Mouse (Mus musculus) telencephalon, adult 2 months (tissue): ENCODE measurements at regions not wholly inside any gene's neighbourhood (a gene's known extent, or its start where the extent isn't known, plus 50 kb on each side); places are given as distances from the start of the nearest gene placed in this dataset.

Source experiments
- DNase-seq: peaks from one replicate; pipeline ENCODE4 v3.0.0-alpha.2; 2011; ENCODE audit warnings: low read depth, low spot score

DNA sequence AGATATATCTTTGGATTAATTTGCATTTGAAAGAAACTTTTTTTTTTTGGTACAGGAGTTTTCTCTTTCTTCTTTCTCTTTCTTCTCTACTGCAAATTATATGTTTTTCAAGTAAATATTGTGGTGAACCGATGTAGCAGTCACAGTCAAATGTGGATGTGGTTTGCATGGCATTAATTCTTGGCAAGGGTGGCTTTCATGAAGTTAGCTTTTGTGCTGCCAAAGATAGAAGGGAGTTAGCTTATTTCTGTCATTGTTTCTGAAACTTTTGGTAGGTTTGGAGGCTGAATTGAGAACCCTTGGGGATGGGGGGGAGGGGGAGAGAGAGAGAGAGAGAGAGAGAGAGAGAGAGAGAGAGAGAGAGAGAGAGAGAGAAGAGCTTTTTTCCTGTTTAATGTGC lies 166.1 kb upstream of the Ubash3b start:
- no peak for DNase-seq

DNA sequence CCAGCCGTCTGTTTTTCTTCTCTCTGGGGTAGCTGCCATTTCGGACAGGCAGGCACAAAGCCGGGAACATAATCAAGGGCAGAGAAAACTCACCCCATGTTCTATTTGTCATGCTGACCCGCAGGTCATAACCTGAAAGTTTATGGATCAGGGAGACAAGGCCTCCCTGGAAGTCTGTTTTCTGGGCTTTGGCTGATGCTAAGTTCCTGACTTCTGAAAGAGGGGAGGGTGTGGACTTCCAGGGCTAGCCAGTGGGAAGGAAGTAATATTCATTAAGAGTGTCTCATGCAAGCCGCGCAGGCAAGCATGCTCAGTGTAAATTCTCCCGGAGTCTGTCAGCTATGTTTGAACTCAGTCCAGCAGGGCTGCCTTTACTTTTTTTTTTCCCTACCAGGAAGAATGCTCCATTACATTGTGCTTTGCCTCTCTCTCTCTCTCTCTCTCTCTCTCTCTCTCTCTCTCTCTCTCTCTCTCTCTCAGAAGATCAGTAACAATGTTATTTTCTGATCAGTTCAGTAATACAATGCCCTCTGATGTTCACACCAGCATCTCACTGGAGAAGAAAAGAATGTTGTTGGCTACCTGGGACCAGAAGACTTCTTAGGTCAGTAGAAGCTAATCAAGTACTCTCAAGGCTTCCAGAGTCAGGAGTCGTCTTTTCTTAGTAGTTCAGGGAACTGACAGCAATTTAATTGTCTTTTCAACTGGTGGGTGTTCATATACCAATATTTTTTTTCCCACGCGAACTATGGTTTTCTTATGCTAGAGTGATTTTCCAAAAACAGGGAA lies 165.5 kb upstream of the Ubash3b start:
- no peak for DNase-seq

DNA sequence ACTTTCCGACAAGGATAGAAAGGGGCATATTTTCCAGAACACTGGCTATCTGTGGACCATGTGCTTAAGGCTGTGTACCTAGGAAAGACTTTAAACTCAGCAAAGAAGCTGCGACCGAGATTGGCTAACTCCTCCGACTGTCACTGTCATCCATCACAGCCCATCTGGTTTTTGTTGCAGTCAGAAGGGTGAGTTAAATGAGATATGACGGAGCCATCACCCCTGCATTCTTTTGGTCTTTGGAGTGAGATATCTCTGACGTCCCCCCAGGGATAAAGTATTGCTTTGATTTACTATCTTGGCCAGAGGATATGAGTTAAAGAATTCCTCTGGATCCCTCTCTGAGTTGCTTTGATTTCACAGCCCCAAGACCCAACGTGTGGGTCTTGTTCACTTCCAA lies 160.0 kb upstream of the Ubash3b start:
- DNase-seq = no peak

DNA sequence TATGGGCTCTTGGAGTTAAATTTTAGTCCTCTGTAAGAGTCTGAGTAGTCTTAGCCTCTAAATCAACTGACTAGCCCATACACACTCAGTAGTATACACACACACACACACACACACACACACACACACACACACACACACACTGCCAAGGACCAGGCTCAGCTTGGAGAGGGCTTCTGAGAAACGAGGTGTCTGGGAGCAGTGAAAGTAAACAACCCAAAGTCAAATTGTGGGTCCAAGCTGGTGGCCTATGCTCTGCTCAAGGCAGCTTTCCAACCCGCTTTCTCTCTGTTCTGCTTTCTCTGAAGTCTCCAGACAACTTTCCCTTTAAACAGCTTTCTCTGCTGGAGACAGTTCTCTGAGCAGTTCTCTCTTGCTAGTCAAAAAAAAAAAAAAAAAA lies 157.6 kb upstream of the Ubash3b start:
- DNase-seq = no peak

DNA sequence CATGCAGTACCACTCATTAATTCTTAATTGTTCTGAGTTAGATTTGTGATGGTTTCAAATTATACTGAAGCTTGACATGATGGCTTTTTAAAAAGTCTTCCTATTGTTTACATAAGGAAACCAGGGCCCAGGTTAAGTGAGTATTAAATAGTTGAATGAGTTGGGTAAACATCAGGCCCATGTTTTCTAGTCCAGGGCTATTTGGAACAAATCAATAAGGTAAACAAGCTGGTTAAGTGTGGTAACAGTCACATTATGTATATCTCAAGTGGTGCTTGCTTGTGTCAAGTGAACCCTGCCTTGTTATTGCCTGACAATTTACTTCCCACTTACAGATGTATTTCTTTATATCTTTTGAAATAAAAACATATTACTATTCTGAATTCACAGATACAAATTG lies 144.7 kb upstream of the Ubash3b start:
- DNase-seq = no peak

DNA sequence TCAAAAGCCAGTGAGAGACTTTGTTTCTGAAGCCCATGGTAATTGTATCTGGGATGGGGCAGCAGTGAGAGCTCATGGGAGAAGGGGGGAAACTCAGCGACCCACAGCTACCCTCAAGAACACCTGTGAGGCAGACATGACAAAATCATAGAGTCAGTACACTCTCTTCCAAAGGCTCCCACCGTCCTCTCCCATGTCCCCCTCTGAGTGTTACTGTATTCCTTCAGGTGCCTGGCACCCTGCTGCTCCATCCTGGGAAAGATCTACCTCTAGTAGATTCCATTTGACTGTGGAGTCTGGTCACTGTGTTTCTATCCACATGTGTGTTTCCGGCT lies 142.0 kb upstream of the Ubash3b start:
- DNase-seq = no peak

DNA sequence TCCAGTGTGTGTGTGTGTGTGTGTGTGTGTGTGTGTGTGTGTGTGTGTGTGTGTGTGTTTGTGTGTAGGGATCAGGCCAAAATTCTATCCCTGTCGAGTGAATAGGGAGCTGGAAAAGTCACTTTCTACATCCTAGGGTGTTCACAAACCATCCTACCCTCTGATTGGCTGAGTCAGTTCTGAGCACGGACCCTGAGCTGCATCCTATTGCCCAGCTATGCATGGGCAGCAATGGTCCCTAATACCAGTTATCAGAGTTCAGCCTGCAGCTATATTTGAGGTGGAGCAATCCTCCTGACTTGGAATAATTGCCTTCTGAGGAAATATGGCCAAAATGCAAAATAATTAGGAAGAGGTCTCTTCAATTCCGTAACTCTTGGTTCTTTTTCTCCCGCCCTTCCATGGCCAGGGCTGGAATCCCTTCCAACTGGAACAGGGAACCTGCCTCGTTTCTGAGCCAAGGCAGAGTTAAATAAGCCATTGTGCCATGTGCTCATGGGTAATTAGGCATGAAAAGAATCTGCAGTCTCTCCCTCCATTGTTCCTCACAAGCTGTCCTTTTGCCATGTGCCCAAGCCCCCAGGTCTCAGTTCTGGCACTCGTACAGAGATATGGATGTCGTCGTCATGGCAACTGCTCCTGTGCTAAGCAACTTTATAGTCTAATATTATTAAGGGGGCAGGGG lies 141.5 kb upstream of the Ubash3b start:
- DNase-seq = no peak

DNA sequence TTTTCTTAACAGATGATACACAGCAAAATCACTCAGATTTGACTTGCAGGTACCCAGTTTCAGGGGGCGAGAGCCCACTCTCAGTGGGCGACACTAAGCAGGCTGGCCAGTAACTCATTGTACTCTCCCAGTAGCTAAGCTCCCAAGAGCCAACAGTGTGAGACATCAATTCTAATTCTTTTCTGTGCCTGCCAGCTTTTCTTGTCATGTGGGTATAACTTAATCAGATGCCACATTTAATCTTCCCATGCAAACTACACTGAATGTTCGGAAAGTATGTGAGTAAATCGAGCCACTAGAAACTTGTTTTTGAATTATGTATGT lies 124.6 kb upstream of the Ubash3b start:
- no peak for DNase-seq

DNA sequence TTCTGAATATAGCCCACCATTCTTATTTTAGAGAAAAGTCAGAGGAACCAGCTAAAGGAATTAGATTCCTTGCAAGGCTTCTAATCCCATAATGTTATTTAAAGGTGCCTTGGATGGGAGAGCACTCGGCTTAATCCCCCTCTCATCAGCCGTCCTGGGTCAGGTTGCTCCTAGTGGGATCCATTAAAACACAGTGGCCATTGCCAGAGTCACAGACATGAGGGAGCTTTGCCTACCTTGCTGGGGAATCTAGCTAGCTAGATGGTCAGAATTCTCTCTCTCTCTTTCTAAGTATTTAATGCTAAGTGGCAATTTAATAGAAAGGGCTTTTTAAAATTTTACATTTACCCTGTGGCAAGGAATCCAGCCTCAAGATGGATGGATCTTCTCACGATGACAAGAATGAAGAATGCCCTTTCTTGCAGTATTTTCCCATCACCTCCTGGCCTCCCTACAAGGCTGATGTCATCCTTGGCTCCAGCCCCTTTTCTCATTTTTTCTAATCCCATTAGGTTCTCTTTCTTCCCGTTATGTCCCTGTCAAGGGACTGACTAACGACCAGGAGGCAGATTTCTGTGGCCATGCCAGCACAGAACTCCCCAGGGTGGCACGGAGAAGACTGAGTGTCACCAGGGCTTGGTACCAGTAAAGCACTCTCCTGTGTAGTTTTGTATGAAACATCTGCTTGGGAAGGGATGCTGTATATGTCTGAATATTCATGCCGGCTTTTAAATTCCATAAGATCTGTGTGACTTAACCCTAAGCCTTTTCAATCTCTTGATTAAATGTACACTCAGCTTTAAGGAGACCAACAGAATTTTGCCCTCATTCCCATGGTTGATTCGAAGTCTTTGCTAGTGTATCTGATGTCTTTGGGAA lies 124.0 kb upstream of the Ubash3b start:
- no peak for DNase-seq

DNA sequence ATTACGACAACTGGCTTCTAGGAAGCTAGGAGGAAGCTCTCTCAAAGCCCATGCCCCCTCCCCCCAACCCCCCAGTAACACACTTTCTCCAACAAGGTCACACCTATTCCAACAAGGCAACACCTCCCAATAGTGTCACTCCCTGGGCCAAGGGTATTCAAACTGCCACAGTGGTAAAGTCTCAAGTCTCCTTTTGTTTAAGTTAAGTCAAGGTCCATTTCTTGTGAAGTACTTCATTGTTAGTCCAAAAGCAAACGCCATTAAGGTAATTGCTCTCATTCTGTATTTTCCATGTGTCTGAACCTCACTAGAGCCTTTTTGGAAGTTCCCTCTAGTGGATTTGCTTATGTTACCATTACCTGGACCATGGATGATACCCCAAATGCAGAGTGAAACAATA lies 116.2 kb upstream of the Ubash3b start:
- no peak for DNase-seq

DNA sequence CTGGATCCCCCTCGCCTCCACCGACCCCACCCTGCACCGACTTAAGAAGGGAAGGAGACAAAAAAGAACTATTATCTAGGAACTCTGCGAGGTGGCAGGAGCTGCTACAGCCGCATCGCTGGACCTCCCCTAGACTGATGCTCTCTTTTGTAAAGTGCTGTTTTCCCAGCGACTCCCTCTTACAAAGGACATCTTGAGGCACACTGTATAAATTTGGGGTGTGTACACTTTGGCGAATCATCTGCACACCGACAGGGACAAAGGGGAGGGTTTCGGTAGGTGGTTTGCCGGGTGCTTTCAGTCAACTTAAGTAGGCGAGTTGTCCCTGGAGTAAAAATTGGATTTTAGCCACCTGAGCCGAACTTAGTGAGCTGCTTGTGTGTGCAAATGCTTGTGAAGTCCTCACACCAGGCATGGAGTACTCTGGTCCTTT lies 112.4 kb upstream of the Ubash3b start:
- DNase-seq = no peak

DNA sequence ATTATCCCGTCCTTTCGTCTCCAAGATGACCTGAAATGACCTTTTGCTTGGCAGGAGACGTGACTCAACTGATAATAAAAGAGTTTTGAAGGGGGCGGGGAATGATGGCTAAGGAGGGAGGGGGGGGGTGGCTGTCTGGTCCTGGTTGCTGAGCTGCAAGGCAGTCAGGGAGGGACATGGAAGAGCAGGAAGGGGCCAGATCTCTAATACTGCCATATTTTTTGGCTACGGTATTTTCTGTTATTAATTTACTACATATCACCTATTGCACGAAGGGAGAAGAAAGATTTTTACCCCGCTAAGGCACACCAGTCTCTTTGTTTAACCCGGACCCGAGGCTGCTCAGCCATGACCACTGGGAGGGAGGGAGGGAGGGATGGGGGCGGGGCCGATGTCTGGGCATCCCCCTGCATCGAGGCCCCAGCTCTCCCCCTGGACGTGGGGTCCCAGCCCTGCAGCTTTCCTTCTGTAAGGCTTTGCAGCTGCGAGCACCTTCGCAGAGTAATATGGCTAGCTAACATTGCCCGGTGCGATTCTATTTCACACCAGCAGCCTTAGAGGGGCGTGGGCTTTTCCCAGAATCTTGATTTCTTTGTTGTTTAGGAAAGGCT lies 111.8 kb upstream of the Ubash3b start:
- DNase-seq = no peak

DNA sequence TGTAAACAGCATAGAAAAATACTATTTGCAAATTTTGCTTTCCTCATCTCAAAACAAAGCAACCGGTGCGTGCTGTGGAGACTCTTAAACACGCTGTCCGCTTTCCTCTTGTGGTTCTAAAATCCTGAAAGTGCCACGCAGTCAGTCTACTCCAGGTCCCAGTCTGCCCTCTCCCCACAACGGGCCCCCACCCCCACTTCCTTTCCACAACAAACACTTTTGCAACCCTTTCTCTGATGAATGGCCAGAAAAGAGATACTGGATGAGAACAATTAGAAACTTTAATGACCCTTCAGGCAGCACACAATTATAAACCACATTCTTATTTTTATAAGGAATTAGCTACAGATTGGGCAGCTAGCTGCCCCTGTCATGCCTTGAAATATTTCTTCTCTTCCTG lies 111.1 kb upstream of the Ubash3b start:
- DNase-seq = no peak

DNA sequence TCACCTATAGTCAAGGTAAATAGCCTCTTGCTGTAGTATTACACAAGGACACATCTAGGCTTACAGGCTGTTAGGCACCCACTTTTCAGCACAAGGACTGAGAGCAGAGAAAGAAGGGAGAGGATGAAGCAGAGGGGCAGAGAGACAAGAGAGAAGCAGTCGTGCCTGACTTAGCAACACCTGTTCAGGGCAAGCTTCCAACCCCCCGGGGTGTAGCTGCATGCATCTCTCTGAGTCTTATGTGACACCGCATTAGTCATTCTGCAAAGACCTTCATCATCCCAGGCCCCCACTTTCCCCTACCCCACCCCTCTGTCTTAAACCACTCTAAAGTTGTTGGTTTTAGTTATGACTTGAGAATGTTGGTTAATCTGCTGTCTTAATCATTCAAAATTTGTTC lies 106.6 kb upstream of the Ubash3b start:
- DNase-seq = no peak

DNA sequence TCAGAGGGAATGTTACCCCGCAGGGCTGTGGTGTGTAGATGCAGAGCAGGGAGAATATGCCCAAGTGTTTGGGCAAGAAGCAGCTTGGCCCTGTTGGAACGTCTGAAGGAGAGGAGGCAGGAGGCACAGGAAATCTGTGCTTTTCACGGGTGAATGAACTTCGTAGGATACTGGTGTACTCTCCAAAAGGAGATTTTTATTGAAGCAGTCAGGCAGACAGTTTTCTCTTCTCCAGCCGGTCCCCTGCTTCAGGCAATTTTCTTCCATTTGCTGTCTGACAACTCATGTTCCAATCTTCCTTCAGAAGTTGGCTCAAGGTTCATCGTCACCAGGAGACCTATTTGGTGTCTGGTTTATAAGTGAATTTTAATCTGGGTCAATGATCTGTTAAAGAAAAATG lies 103.0 kb upstream of the Ubash3b start:
- DNase-seq = no peak

DNA sequence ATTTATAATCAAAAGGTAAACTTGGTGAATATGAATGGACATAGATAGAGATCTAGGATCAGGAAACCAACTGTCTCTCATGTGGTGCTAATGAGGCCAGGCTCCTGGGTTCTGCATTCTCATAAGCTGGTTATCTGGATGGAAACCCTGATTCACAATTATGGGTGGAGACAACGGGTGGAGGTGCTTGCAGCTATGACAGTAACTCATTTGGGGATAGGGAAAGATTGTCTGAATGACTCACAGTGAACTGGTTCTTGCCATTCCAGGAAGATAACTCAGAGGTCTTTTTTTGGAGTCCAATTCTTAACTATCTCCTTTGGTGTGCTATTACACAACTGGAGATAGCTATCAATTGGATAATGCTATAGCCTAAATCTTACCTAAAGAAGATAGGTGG lies 95.7 kb upstream of the Ubash3b start:
- DNase-seq = no peak

DNA sequence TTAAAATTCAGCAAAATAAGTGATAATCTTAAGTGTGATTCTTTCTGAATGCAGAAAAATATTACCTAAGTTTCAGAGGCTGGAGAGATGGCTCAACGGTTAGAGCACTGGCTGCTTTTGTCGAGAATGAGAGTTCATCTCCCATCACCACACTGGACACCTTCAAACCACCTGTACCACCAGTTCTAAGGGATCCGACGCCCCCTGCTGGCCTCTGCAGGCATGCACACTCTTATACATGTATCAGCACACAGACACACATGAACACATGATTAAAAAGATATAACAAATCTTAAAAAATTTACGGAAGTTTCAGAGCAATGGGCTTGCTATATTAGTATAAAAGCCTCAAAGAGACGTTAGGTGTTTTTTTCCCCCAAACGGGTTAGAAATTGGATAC lies 80.9 kb upstream of the Ubash3b start:
- DNase-seq = no peak

DNA sequence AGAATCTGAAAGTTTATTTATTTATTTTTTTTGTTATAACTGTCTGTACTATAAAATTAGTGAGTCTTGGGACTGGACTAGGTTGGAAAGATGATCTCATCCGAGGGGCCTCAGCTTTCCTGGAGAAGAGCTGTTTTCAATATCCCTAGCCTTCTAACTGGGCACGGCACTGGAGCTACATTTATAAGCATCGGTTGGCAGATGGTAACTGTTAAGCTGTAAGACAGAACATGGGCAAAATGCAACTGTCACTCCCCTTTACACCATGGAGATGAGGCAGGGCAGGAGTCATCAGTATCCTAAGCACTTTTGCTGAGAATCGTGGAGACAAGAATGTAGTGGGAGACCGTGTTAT lies 77.6 kb upstream of the Ubash3b start:
- no peak for DNase-seq

DNA sequence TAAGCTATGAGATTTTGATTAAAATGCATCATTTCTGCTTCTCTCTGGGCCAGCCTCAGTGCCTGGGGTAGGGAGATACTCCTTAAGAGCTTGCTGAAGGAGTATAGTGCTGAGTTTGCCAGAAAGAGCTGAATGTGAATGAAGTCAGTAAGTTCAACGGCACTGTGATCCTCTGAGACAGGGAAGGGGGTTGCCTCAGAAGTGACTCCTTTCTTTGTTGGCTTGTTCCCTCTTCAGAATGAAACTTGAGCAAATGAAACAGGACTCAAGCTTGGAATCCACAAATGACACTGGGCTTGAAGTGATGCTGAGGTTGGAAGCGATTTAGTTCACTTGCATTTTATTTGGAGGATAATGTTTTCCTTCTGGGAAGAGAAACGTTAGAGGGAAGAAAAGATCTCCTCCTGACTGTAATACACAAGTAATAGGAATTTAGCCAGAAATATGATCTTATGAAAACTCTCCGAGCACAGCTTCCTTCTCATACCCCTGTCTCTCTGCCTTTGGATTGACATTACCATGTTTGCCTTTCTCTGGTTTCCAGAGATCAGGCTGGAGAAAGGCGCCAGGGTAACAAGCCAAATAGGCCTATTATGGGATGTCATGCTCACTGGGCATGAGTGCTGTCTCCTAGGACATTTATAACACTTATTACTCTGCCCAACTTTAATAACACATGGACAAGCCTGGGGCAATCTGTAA lies 77.0 kb upstream of the Ubash3b start:
- no peak for DNase-seq

DNA sequence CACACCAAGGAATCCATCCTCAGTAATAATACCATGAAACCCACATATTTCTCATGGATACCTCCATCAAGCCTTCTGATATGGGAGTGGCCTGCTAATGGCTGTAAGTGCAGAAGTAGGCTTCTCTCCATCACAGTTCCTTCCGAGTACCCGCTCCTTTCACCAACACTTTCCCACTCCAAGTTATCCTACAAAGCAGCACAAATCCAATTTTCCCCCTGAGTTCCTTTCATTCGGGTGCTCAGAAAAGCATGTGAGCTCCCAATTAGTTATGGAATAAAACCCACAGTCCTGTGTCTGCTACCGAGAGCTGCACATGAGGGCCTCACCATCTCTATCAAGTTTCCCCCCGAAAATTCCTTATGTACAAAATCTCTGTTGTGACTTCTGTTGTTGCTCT lies 75.8 kb upstream of the Ubash3b start:
- no peak for DNase-seq

DNA sequence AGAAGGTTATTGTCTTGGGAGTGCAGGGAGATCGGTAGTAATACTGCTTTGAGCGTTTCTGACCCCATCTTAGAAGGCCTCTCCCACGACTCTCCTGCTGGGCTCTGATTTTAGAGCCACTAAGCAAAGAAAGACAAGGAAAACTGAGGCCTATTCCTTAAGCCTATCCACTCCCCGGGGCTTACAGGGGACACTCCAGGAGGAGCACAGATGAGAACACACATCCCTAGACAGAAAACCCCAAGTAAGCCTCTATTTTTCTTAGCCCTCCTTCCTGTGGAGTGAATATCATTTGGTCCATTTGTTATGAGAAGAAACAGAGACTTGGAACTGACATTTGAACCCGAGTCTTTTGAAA lies 67.7 kb upstream of the Ubash3b start:
- no peak for DNase-seq
